Mouse (Mus musculus) liver, postnatal 0 days (tissue): ENCODE data around the gene Vmp1.

ENCODE experiments used
- CTCF ChIP-seq: sonication (generic); IDR thresholded peaks from 2 replicates; pipeline ENCODE4 v1.5.1; 2016; ENCODE audit warnings: antibody characterized with exemption, low read depth
- EP300 ChIP-seq: IDR thresholded peaks from 2 replicates; pipeline ENCODE4 v1.6.1; 2016; ENCODE audit warnings: antibody characterized with exemption, low read depth, mild to moderate bottlenecking

- TF ChIP-seq CTCF (no peak), EP300 (no peak)
These were observed 107.8 kb downstream of the Vmp1 start for GRCm38 (mm10) chr11:86575632-86576378.
